Mouse (Mus musculus) kidney, adult 2 months (tissue): ENCODE measurements around the gene Cd101.

Experiments used
- CTCF ChIP-seq: fragments of 200-500 bp; conservative IDR thresholded peaks from 2 replicates; pipeline ENCODE4 v1.5.1; 2011; ENCODE audit warnings: low read depth, mild to moderate bottlenecking, control low read depth, low read length, moderate library complexity, mixed read lengths; ENCODE audit not compliant: insufficient read depth, insufficient read length
- POLR2A ChIP-seq: fragments of 200-500 bp; IDR thresholded peaks from one replicate; pipeline ENCODE4 v1.6.1; 2011; ENCODE audit warnings: low read depth, low read length, control low read depth

DNA sequence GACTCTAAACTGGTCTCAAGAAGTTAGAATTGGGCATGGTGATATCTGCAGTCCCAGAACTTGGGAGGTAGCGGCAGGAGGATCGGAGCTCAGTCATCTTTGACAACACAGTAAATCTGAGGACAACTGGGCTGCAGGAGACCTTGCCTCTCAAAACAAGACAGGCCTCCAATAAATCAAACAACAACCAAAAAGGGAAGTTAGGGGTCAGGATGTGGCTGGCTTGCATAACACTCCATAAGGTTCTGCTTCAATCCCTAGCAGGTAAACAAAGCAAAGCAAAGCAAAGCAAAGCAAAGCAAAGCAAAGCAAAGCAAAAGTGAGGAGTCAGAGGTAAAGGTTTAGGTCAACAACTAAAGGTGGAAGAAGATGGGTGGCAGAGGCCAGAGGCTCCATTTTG lies 28.8 kb upstream of the Cd101 start:
- TF ChIP-seq CTCF (no peak), POLR2A (no peak)
